Mouse (Mus musculus) limb, embryonic 14.5 days (tissue): ENCODE results near the gene Cabp4. TPM values are rescaled to one million over a fixed set of nuclear protein-coding genes. Genes with fewer than 3 reads are reported as not detected.

Experiments
- ATAC-seq: fragments of 200-750 bp; cut with Nextera tagmentation; 2 replicates; pipeline ENCODE4 v1.8.0; 2017; ENCODE audit warnings: low read depth, moderate number of reproducible peaks, moderate TSS enrichment; ENCODE audit not compliant: low FRiP score
- DNase-seq: peaks from one replicate; pipeline ENCODE4 v3.0.0-alpha.2; 2015; ENCODE audit warnings: low spot score
- H3K27ac ChIP-seq: fragments of 300-500 bp; sonication (generic); replicated peaks from 2 replicates; pipeline ENCODE4 v1.5.1; 2014; ENCODE audit warnings: low read depth, mild to moderate bottlenecking, low read length, moderate library complexity, mixed read lengths
- H3K27me3 ChIP-seq: fragments of 300-500 bp; sonication (generic); 2 replicates; pipeline ENCODE4 v1.6.1; 2014; ENCODE audit warnings: low read length, mixed read lengths; ENCODE audit not compliant: control insufficient read depth, insufficient read depth
- H3K36me3 ChIP-seq: fragments of 300-500 bp; sonication (generic); 2 replicates; pipeline ENCODE4 v1.6.1; 2014; ENCODE audit warnings: mild to moderate bottlenecking, low read length, moderate library complexity, mixed read lengths; ENCODE audit not compliant: control insufficient read depth, insufficient read depth
- H3K4me1 ChIP-seq: fragments of 300-500 bp; sonication (generic); 2 replicates; pipeline ENCODE4 v1.6.1; 2014; ENCODE audit warnings: antibody characterized with exemption, low read length, mixed read lengths; ENCODE audit not compliant: control insufficient read depth, insufficient read depth
- H3K4me2 ChIP-seq: fragments of 300-500 bp; sonication (generic); replicated peaks from 2 replicates; pipeline ENCODE4 v1.6.1; 2014; ENCODE audit warnings: low read depth, mild to moderate bottlenecking, low read length, moderate library complexity; ENCODE audit not compliant: severe bottlenecking
- H3K4me3 ChIP-seq: fragments of 300-500 bp; sonication (generic); replicated peaks from 2 replicates; pipeline ENCODE4 v1.5.1; 2014; ENCODE audit warnings: low read length
- H3K9ac ChIP-seq: fragments of 300-500 bp; sonication (generic); 2 replicates; pipeline ENCODE4 v1.6.1; 2014; ENCODE audit warnings: mild to moderate bottlenecking, low read depth, low read length, moderate library complexity; ENCODE audit not compliant: severe bottlenecking
- H3K9me3 ChIP-seq: fragments of 300-500 bp; sonication (generic); 2 replicates; pipeline ENCODE4 v1.6.1; 2016; ENCODE audit warnings: low read length; ENCODE audit not compliant: control insufficient read depth
- POLR2A ChIP-seq: fragments of 200-500 bp; IDR thresholded peaks from 2 replicates; pipeline ENCODE4 v1.8.0; 2012; ENCODE audit warnings: inconsistent platforms, mild to moderate bottlenecking, moderate library complexity, borderline replicate concordance; ENCODE audit not compliant: insufficient read depth, insufficient read length; ENCODE audit errors: extremely low read depth
- WGBS: fragments of 180-500 bp; shearing (Covaris S2); extraction: QIAGEN DNeasy Blood & Tissue Kit; methylation state at CpG from one replicate; pipeline ENCODE4 v1.1.7; 2014; 5-methylcytosine and 5-hydroxymethylcytosine counted together
- polyA plus RNA-seq, 2 experiments: library from polyadenylated mRNA; depleted of rRNA in 1 of 2; stranded (reverse) in 1 of 2; unstranded in 1 of 2; fragments of >200 nt; fragmentation: Nextera tagmentation in 1 of 2; extraction: Ambion mirVana in 1 of 2; gene quantifications; 2 replicates each; pipeline versions ENCODE4 v1.2.1 to v1.2.3; 2012 to 2014

Gene Cabp4
- polyA plus RNA-seq, 2 experiments = 0.05 to 0.10 TPM

DNA sequence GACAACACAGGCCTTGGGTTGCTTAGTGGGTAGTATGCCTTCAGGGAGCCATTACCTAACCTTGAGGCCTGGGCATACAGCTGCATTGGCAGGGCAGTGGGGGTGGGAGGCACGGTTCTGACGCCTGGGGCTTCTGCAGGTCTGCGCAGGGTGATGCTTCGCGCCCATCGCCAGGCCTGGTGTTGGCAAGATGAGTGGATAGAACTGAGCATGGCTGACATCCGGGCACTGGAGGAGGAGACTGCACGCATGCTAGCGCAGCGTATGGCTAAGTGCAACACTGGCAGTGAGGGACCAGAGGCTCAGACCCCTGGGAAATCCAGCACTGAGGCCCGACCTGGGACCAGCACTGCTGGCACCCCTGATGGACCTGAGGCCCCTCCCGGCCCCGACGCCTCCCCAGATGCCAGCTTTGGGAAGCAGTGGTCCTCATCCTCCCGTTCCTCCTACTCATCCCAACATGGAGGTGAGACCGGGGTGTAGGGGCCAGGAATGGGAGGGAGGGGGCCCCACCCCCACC lies 39.1 kb downstream of the Cabp4 start:
- Histone ChIP-seq H3K27me3 (peaks cover 26% of the 10 kb centered on the region; the same call in 1 of the 2 replicates), H3K4me2 (no peak overlapping the region), H3K4me3 (no peak overlapping the region), H3K27ac (no peak overlapping the region), H3K9me3 (no peaks in the 10 kb centered on the region), H3K9ac (no peak overlapping the region), H3K36me3 (no peaks in the 10 kb centered on the region), H3K4me1 (peaks cover 11% of the 10 kb centered on the region)
- TF ChIP-seq POLR2A = no peak
- 90% methylated on average over 16 of the region's 16 CpGs for WGBS
- no peak for ATAC-seq
- no peak for DNase-seq

DNA sequence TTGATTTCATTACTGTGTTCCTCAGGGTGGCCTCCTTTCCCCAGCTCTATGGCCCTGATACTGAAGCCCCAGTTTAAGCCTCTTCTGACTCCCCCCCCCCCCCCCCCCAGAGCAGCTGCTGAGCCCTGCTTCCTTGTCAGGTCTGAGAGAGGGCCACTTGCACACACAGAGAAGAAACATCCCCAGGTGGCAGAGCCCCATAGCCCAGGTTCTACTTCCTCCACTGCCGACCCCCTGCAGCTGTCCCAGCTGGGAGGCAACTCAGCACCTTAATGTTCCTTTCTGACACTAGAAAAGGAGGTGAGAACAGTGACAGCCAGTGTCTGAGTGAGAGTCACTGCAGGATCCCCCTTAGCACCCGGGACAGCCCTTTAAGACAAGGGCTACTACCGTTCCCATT lies 40.0 kb downstream of the Cabp4 start:
- TF ChIP-seq POLR2A = no peak
- Histone ChIP-seq H3K4me3 (no peak overlapping the region), H3K4me2 (no peak overlapping the region), H3K36me3 (no peaks in the 10 kb centered on the region), H3K9ac (no peak overlapping the region), H3K27me3 (peaks cover 32% of the 10 kb centered on the region; the same call in 1 of the 2 replicates), H3K9me3 (no peaks in the 10 kb centered on the region), H3K4me1 (peaks cover 18% of the 10 kb centered on the region), H3K27ac (no peak overlapping the region)
- ATAC-seq (no peak), DNase-seq (no peak)
- WGBS = 74% methylated on average over 3 of the region's 3 CpGs

DNA sequence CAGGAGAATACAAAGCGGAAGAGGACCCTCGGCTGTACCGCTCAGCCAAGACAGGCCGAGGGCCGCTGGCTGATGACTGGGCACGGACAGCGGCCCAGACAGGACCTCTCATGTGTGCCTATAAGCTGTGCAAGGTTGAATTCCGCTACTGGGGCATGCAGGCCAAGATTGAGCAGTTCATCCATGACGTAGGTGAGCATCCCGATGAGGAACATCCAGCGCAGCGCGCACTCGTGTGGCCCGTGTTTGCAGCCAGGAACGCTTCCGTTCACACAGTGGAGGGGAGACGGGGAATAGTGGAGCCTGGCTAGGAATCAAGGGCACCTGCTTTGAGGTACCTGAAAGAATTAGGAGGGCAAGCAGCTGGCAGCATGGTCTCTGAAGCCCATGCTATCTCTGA lies 40.5 kb downstream of the Cabp4 start:
- Histone ChIP-seq H3K27ac (no peak overlapping the region), H3K4me1 (peaks cover 18% of the 10 kb centered on the region), H3K4me2 (no peak overlapping the region), H3K4me3 (no peak overlapping the region), H3K36me3 (no peaks in the 10 kb centered on the region), H3K9ac (no peak overlapping the region), H3K9me3 (no peaks in the 10 kb centered on the region), H3K27me3 (peaks cover 32% of the 10 kb centered on the region; the same call in 1 of the 2 replicates)
- DNase-seq (no peak), ATAC-seq (no peak)
- TF ChIP-seq POLR2A = no peak
- 94% methylated on average over 18 of the region's 18 CpGs for WGBS

- Histone ChIP-seq H3K4me1 (peaks cover 22% of the 10 kb centered on the region), H3K27me3 (peaks cover 32% of the 10 kb centered on the region; the same call in 1 of the 2 replicates), H3K27ac (no peak overlapping the region), H3K4me2 (no peak overlapping the region), H3K36me3 (no peaks in the 10 kb centered on the region), H3K9ac (no peak overlapping the region), H3K9me3 (no peaks in the 10 kb centered on the region), H3K4me3 (no peak overlapping the region)
- DNase-seq = no peak
- TF ChIP-seq POLR2A = no peak
- 94% methylated on average over 12 of the region's 12 CpGs for WGBS
- no peak for ATAC-seq
Observed at GRCm38 (mm10) chr19:4102626-4103025, 41.2 kb downstream of the Cabp4 start.

- no peak overlapping the region for H3K9ac ChIP-seq
- H3K27me3 ChIP-seq = peaks cover 32% of the 10 kb centered on the region; the same call in 1 of the 2 replicates
- H3K4me1 ChIP-seq = peaks cover 23% of the 10 kb centered on the region
- WGBS = 91% methylated on average over 2 of the region's 2 CpGs
- H3K4me3 ChIP-seq = no peak overlapping the region
- no peak for TF ChIP-seq POLR2A
- H3K36me3 ChIP-seq = no peaks in the 10 kb centered on the region
- ATAC-seq (no peak), DNase-seq (no peak)
- H3K4me2 ChIP-seq = no peak overlapping the region
- no peak overlapping the region for H3K27ac ChIP-seq
- H3K9me3 ChIP-seq = no peaks in the 10 kb centered on the region
Observed at GRCm38 (mm10) chr19:4102049-4102448, 41.8 kb downstream of the Cabp4 start.
